Comparison of ENCODE assay signal across 27 mouse cellular contexts in the genomic region with DNA sequence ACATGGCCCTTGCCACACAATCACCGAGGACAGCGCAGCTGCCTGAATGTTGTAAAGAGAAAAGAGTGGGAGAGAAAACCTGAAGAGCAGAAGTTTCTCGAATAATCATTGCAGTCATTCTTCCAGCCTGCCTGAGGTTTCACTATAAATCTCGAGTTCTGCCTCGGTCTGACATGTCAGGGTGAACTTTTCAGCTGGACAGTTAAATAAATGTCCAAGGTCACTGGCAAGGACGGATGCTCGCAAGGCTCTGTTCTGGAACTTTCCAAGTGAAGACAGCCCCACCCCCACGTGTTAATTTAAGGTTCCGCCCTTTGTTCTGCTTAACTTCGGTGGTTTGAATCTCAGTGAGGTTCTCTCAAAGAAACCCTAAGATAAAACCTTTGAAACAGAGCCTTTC. TPM values are rescaled to one million over a fixed set of nuclear protein-coding genes. Genes with fewer than 3 reads are reported as not detected.
A peak's percentile ranks its signal among the peaks of the same experiment; 100 is the strongest.
DNase-seq lines count a peak whose midpoint lies in the region; ATAC-seq and TF ChIP-seq lines count a peak whose summit lies in the region.
"Had no signal": no experiment of that assay in that cellular context is flagged by ENCODE, and none has a peak within 500 bp of the region (broad histone marks: within the 10 kb centered on the region; RNA-seq: fewer than 3 reads in every experiment).

No protein-coding gene starts in this region.

- no peaks in the 10 kb centered on the region for H3K4me1 ChIP-seq in kidney, postnatal 0 days (replicated peaks; ENCODE audit: insufficient read depth, low read length)
- no peaks in the 10 kb centered on the region for H3K4me1 ChIP-seq in kidney, embryonic 15.5 days
- H3K4me1 ChIP-seq in embryonic facial prominence, embryonic 10.5 days, result no peaks in the 10 kb centered on the region
- H3K4me1 ChIP-seq: limb, embryonic 12.5 days; liver, embryonic 15.5 days had no signal

- no peaks in the 10 kb centered on the region for H3K9me3 ChIP-seq in kidney, postnatal 0 days (replicated peaks; ENCODE audit: low read length)
- H3K9me3 ChIP-seq in kidney, embryonic 15.5 days (replicated peaks), result no peaks in the 10 kb centered on the region
- no peaks in the 10 kb centered on the region for H3K9me3 ChIP-seq in embryonic facial prominence, embryonic 10.5 days
- H3K9me3 ChIP-seq: limb, embryonic 12.5 days; liver, embryonic 15.5 days had no signal

- H3K4me3 ChIP-seq in kidney, postnatal 0 days (replicated peaks; ENCODE audit: low read depth, low read length), result no peak overlapping the region
- H3K4me3 ChIP-seq in kidney, embryonic 15.5 days (replicated peaks), result no peak overlapping the region
- no peak overlapping the region for H3K4me3 ChIP-seq in embryonic facial prominence, embryonic 10.5 days
- H3K4me3 ChIP-seq: limb, embryonic 12.5 days; liver, embryonic 15.5 days had no signal

- no peak overlapping the region for H3K9ac ChIP-seq in kidney, postnatal 0 days (ENCODE audit: low read depth, low read length)
- no peak overlapping the region for H3K9ac ChIP-seq in kidney, embryonic 15.5 days
- H3K9ac ChIP-seq: hindbrain, embryonic 14.5 days; limb, embryonic 12.5 days; liver, embryonic 15.5 days; lung, embryonic 14.5 days had no signal

- H3K4me2 ChIP-seq in kidney, postnatal 0 days (ENCODE audit: low read length), result no peak overlapping the region
- no peak overlapping the region for H3K4me2 ChIP-seq in kidney, embryonic 15.5 days
- H3K4me2 ChIP-seq: heart, embryonic 11.5 days; hindbrain, embryonic 14.5 days; limb, embryonic 12.5 days; liver, embryonic 15.5 days; lung, embryonic 14.5 days had no signal

- intact Hi-C loops in left cerebral cortex, postnatal 25 days (cut with DNase I), result no loop called here

- no peak for TF ChIP-seq CTCF in kidney, postnatal 0 days (IDR thresholded peaks at IDR 0.05; ENCODE audit: low read depth)

- DNase-seq in kidney, postnatal 0 days (ENCODE audit: low spot score), result peak; percentile 38
- peak; percentile 10 for DNase-seq in ZHBTc4 (ENCODE audit: low read depth, low spot score)
- DNase-seq in adrenal gland, adult 2 months, result peak; percentile 76
- DNase-seq in adrenal gland, postnatal 36 days, result peak; percentile 71 to 76
- DNase-seq in left cerebral cortex, postnatal 25 days (ENCODE audit: low spot score in 2 of 2), result no peak
- no peak for DNase-seq in embryonic facial prominence, embryonic 10.5 days (ENCODE audit: low spot score)
- DNase-seq: cerebellum, adult 2 months; cerebellum, postnatal 14 days; gastrocnemius, postnatal 14 days; heart, postnatal 36 days; layer of hippocampus, adult 9-11 months; lung, embryonic 14.5 days; lung, postnatal 14 days; midbrain, embryonic 14.5 days; right cerebral cortex, postnatal 4 days; thymus, postnatal 4 days had no signal

- no peaks in the 10 kb centered on the region for H3K36me3 ChIP-seq in kidney, postnatal 0 days (ENCODE audit: insufficient read depth, low read length)
- H3K36me3 ChIP-seq in kidney, embryonic 15.5 days, result no peaks in the 10 kb centered on the region
- no peaks in the 10 kb centered on the region for H3K36me3 ChIP-seq in embryonic facial prominence, embryonic 10.5 days (replicated peaks)
- H3K36me3 ChIP-seq: limb, embryonic 12.5 days; liver, embryonic 15.5 days had no signal

- no peak for ATAC-seq in kidney, postnatal 0 days (replicated peaks; ENCODE audit: low FRiP score, low read depth)
- no peak for ATAC-seq in kidney, embryonic 15.5 days (replicated peaks; ENCODE audit: low FRiP score)
- ATAC-seq: CD4-positive, CD25-positive, alpha-beta regulatory T cell, adult 4 months; forebrain, embryonic 14.5 days; intestine, postnatal 0 days had no signal

- no peaks in the 10 kb centered on the region for H3K27me3 ChIP-seq in kidney, postnatal 0 days (ENCODE audit: insufficient read depth, low read length)
- no peaks in the 10 kb centered on the region for H3K27me3 ChIP-seq in kidney, embryonic 15.5 days
- no peaks in the 10 kb centered on the region for H3K27me3 ChIP-seq in embryonic facial prominence, embryonic 10.5 days (replicated peaks; ENCODE audit: low read depth, poor library complexity, severe bottlenecking)
- H3K27me3 ChIP-seq: liver, embryonic 15.5 days had no signal

- H3K27ac ChIP-seq in kidney, postnatal 0 days, result no peak overlapping the region
- H3K27ac ChIP-seq in kidney, embryonic 15.5 days, result no peak overlapping the region
- H3K27ac ChIP-seq in embryonic facial prominence, embryonic 10.5 days (replicated peaks), result no peak overlapping the region
- H3K27ac ChIP-seq: hindbrain, embryonic 14.5 days; limb, embryonic 12.5 days; liver, embryonic 15.5 days; stomach, postnatal 0 days had no signal

- WGBS in kidney, postnatal 0 days, result 34% methylated on average over 10 of the region's 10 CpGs
- 36% methylated on average over 10 of the region's 10 CpGs for WGBS in kidney, embryonic 15.5 days
- WGBS in embryonic facial prominence, embryonic 10.5 days, result 81% methylated on average over 10 of the region's 10 CpGs

RNA-seq across cellular contexts. Expression of a gene that starts 36.2 kb away (rescaled TPM):
- polyA plus RNA-seq in kidney, postnatal 0 days (2015; fragmentation: Nextera tagmentation; extraction: Ambion mirVana), result 23.1 and 24.0 TPM in 2 replicates
- 33.9 and 37.1 TPM in 2 replicates for polyA plus RNA-seq in kidney, embryonic 15.5 days (2015; fragmentation: Nextera tagmentation; extraction: Ambion mirVana)
- total RNA-seq in adrenal gland, adult 2 months (2021), result 10 to 100 TPM; 39.0 to 46.4 TPM
- 23.7 and 31.9 TPM in 2 replicates for polyA plus RNA-seq in adrenal gland, adult 2 months (2012; rRNA removed)
- total RNA-seq in adrenal gland, postnatal 36 days (2021), result 10 to 100 TPM; 18.0 to 52.1 TPM
- 10 to 100 TPM in 1 of 2 experiments, 1 to 10 TPM in 1; 9.2 to 11.5 TPM for total RNA-seq in left cerebral cortex, postnatal 25 days (2021)
- polyA plus RNA-seq in embryonic facial prominence, embryonic 10.5 days (2016; fragmentation: Nextera tagmentation; extraction: Ambion mirVana), result 38.0 and 48.9 TPM in 2 replicates
- total RNA-seq: granulocyte monocyte progenitor cell, adult 5-6 weeks; monocyte, adult 5-6 weeks had no signal

Comparison
In these comparisons a context has a peak if more than half of its experiments do, and no peak if none do; other contexts are left out.
1. DNase-seq: peak in kidney, postnatal 0 days (single experiment), ZHBTc4 (single experiment), adrenal gland, adult 2 months (single experiment) and adrenal gland, postnatal 36 days (2 of 2); none in left cerebral cortex, postnatal 25 days (0 of 2) and embryonic facial prominence, embryonic 10.5 days (single experiment).